Mouse (Mus musculus) limb, embryonic 14.5 days (tissue): ENCODE results near the gene Usf3. TPM values are rescaled to one million over a fixed set of nuclear protein-coding genes. Genes with fewer than 3 reads are reported as not detected.

Experiments
- ATAC-seq: fragments of 200-750 bp; cut with Nextera tagmentation; 2 replicates; pipeline ENCODE4 v1.8.0; 2017; ENCODE audit warnings: low read depth, moderate number of reproducible peaks, moderate TSS enrichment; ENCODE audit not compliant: low FRiP score
- DNase-seq: peaks from one replicate; pipeline ENCODE4 v3.0.0-alpha.2; 2015; ENCODE audit warnings: low spot score
- H3K27ac ChIP-seq: fragments of 300-500 bp; sonication (generic); replicated peaks from 2 replicates; pipeline ENCODE4 v1.5.1; 2014; ENCODE audit warnings: low read depth, mild to moderate bottlenecking, low read length, moderate library complexity, mixed read lengths
- H3K27me3 ChIP-seq: fragments of 300-500 bp; sonication (generic); 2 replicates; pipeline ENCODE4 v1.6.1; 2014; ENCODE audit warnings: low read length, mixed read lengths; ENCODE audit not compliant: control insufficient read depth, insufficient read depth
- H3K36me3 ChIP-seq: fragments of 300-500 bp; sonication (generic); 2 replicates; pipeline ENCODE4 v1.6.1; 2014; ENCODE audit warnings: mild to moderate bottlenecking, low read length, moderate library complexity, mixed read lengths; ENCODE audit not compliant: control insufficient read depth, insufficient read depth
- H3K4me1 ChIP-seq: fragments of 300-500 bp; sonication (generic); 2 replicates; pipeline ENCODE4 v1.6.1; 2014; ENCODE audit warnings: antibody characterized with exemption, low read length, mixed read lengths; ENCODE audit not compliant: control insufficient read depth, insufficient read depth
- H3K4me2 ChIP-seq: fragments of 300-500 bp; sonication (generic); replicated peaks from 2 replicates; pipeline ENCODE4 v1.6.1; 2014; ENCODE audit warnings: low read depth, mild to moderate bottlenecking, low read length, moderate library complexity; ENCODE audit not compliant: severe bottlenecking
- H3K4me3 ChIP-seq: fragments of 300-500 bp; sonication (generic); replicated peaks from 2 replicates; pipeline ENCODE4 v1.5.1; 2014; ENCODE audit warnings: low read length
- H3K9ac ChIP-seq: fragments of 300-500 bp; sonication (generic); 2 replicates; pipeline ENCODE4 v1.6.1; 2014; ENCODE audit warnings: mild to moderate bottlenecking, low read depth, low read length, moderate library complexity; ENCODE audit not compliant: severe bottlenecking
- H3K9me3 ChIP-seq: fragments of 300-500 bp; sonication (generic); 2 replicates; pipeline ENCODE4 v1.6.1; 2016; ENCODE audit warnings: low read length; ENCODE audit not compliant: control insufficient read depth
- POLR2A ChIP-seq: fragments of 200-500 bp; IDR thresholded peaks from 2 replicates; pipeline ENCODE4 v1.8.0; 2012; ENCODE audit warnings: inconsistent platforms, mild to moderate bottlenecking, moderate library complexity, borderline replicate concordance; ENCODE audit not compliant: insufficient read depth, insufficient read length; ENCODE audit errors: extremely low read depth
- WGBS: fragments of 180-500 bp; shearing (Covaris S2); extraction: QIAGEN DNeasy Blood & Tissue Kit; methylation state at CpG from one replicate; pipeline ENCODE4 v1.1.7; 2014; 5-methylcytosine and 5-hydroxymethylcytosine counted together
- polyA plus RNA-seq, 2 experiments: library from polyadenylated mRNA; depleted of rRNA in 1 of 2; stranded (reverse) in 1 of 2; unstranded in 1 of 2; fragments of >200 nt; fragmentation: Nextera tagmentation in 1 of 2; extraction: Ambion mirVana in 1 of 2; gene quantifications; 2 replicates each; pipeline versions ENCODE4 v1.2.1 to v1.2.3; 2012 to 2014

The Usf3 gene
- polyA plus RNA-seq, 2 experiments, result 4.7 to 9.2 TPM

DNA sequence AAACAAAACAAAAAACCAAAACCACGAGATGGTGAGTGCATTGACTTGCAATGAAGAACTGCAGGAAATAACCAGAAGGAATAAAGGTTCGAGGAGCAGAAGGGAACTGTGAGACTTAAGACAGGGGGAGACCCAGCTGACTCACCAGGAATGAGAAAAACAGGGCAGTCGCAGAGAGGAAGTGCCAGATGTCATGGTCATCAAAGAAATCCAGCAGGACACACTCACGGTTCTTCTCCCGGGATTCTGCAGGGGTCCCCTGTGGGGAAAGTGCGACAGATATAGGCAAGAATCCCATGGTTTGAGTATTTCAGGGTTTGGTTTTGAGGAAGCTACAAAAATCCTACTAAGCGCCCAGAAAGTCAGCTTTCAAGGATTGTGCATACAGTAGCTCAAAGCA lies 70.3 kb downstream of the Usf3 start:
- no peak overlapping the region for H3K4me2 ChIP-seq
- no peaks in the 10 kb centered on the region for H3K27me3 ChIP-seq
- ATAC-seq (no peak), DNase-seq (no peak)
- H3K4me3 ChIP-seq, result no peak overlapping the region
- no peaks in the 10 kb centered on the region for H3K9me3 ChIP-seq
- TF ChIP-seq POLR2A, result no peak
- H3K9ac ChIP-seq, result no peak overlapping the region
- no peaks in the 10 kb centered on the region for H3K4me1 ChIP-seq
- H3K36me3 ChIP-seq, result no peaks in the 10 kb centered on the region
- no peak overlapping the region for H3K27ac ChIP-seq
- 57% methylated on average over 7 of the region's 7 CpGs for WGBS

DNA sequence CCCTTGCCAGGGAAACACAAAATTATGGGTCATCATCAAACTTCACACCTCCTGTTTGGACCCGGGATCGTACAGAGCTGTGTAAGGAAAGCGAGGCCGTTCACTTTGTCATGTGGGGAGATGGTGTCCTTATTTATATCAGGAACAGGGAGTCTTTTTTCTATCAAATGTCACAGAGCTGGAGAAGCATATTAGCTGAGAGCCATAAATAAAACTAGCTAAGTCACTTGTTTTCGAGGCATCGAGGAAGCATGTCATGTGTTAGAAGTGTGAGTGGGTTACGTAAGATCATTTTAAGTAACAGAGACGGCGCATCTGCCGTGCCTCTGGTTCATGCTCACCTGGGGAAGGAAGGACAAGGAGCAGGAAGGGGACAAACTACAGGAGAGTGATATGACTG lies 76.9 kb downstream of the Usf3 start:
- TF ChIP-seq POLR2A, result no peak
- no peaks in the 10 kb centered on the region for H3K9me3 ChIP-seq
- no peaks in the 10 kb centered on the region for H3K27me3 ChIP-seq
- H3K27ac ChIP-seq, result no peak overlapping the region
- H3K4me1 ChIP-seq, result no peaks in the 10 kb centered on the region
- DNase-seq, result no peak
- H3K36me3 ChIP-seq, result no peaks in the 10 kb centered on the region
- no peak for ATAC-seq
- no peak overlapping the region for H3K4me3 ChIP-seq
- H3K9ac ChIP-seq, result no peak overlapping the region
- H3K4me2 ChIP-seq, result no peak overlapping the region
- 87% methylated on average over 10 of the region's 10 CpGs for WGBS

DNA sequence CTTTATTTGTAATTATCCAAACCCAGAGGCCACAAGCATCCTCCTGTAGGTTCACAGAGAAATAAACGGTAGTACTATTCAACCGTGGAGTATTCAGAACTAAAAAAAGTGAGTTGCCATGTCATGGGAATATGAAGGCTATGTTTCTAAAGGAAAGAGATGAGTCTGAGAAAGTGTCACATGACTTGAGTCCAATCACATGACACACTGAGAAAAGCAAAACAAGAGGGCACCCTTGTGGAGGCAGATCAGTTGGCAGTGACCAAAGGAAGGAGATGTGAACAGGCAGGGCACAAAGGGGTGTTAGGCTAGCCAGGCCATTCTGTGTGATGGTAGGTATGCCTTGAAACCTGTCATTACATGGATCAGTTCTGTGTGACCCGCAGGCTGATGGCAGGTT lies 79.7 kb downstream of the Usf3 start:
- no peaks in the 10 kb centered on the region for H3K36me3 ChIP-seq
- H3K4me2 ChIP-seq, result no peak overlapping the region
- DNase-seq, result no peak
- no peaks in the 10 kb centered on the region for H3K4me1 ChIP-seq
- TF ChIP-seq POLR2A, result no peak
- no peak overlapping the region for H3K27ac ChIP-seq
- H3K9ac ChIP-seq, result no peak overlapping the region
- no peaks in the 10 kb centered on the region for H3K9me3 ChIP-seq
- no peak overlapping the region for H3K4me3 ChIP-seq
- ATAC-seq, result no peak
- 86% methylated on average over 3 of the region's 3 CpGs for WGBS
- no peaks in the 10 kb centered on the region for H3K27me3 ChIP-seq

DNA sequence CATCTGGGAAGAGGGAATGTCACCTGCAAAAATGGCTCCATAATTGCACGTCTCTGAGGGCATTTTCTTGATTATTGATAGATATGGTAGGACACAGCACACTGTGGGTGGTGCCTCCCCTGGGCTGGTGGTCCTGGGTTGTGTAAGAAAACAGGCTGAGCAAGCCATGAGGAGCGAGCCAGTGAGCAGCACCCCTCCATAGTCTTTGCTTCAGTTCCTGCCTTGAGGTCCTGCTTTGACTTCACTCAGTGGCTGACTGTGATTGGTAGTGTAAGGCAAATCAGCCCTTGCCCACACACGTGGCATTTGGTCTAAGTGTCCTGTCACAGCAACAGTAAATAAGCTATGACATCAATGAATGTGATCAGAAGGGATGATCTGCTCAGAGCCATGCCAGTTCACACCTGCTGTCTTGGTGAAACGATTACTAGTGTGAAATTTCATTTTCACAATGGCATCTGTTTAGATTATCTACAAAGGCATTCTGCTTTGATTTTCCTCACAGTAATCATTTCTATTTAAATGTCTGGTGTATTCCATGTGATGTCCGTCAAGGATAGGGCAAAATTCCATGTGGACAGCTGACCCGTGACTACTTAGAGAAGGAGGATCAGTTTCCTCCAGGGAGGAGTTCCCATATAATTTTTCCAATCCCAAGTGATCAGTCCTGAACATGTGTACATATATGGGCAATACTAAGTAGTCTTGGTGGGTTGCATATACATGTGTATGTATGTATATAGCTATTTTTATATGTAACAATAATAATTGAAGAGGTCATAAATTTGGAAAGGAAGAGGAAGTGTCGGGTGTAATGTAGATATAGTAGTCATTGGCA lies 81.0 kb downstream of the Usf3 start:
- Histone ChIP-seq H3K27me3 (no peaks in the 10 kb centered on the region), H3K27ac (no peak overlapping the region), H3K9me3 (no peaks in the 10 kb centered on the region), H3K9ac (no peak overlapping the region), H3K36me3 (no peaks in the 10 kb centered on the region), H3K4me1 (no peaks in the 10 kb centered on the region), H3K4me3 (no peak overlapping the region), H3K4me2 (no peak overlapping the region)
- no peak for TF ChIP-seq POLR2A
- 72% methylated on average over 7 of the region's 7 CpGs for WGBS
- ATAC-seq (no peak), DNase-seq (no peak)

DNA sequence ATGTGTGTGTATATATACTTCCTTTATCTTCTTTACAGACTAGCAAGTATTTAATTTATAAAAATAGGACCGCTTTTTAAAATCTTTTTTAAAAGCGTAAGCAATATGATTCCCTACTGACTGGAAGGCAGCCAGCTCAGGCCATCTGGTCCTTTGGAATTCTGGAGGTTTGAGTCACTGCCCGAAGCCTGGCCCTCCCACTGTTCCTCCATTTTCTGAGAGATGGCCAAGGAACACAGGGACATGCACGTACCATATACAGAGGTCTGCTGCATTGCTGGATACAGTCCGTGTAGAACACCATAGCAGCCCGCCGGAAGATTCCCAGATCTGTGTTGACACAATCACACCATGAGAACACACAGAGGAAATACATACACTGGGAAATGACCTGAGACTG lies 81.7 kb downstream of the Usf3 start:
- no peak overlapping the region for H3K27ac ChIP-seq
- no peak overlapping the region for H3K4me3 ChIP-seq
- no peaks in the 10 kb centered on the region for H3K27me3 ChIP-seq
- H3K9ac ChIP-seq, result no peak overlapping the region
- ATAC-seq, result peak; percentile 47; the same call in 1 of the 2 replicates
- no peaks in the 10 kb centered on the region for H3K9me3 ChIP-seq
- TF ChIP-seq POLR2A, result no peak
- H3K36me3 ChIP-seq, result no peaks in the 10 kb centered on the region
- no peaks in the 10 kb centered on the region for H3K4me1 ChIP-seq
- H3K4me2 ChIP-seq, result no peak overlapping the region
- 61% methylated on average over 7 of the region's 7 CpGs for WGBS
- peak; percentile 79 for DNase-seq
